Mouse (Mus musculus) embryonic facial prominence, embryonic 15.5 days (tissue): ENCODE measurements around the gene Emid1. TPM values are rescaled to one million over a fixed set of nuclear protein-coding genes. Genes with fewer than 3 reads are reported as not detected.

Source experiments
- ATAC-seq: fragments of 200-750 bp; cut with Nextera tagmentation; 2 replicates; pipeline ENCODE4 v1.8.0; 2017; ENCODE audit warnings: low read depth, moderate TSS enrichment; ENCODE audit not compliant: insufficient number of reproducible peaks, low FRiP score, low TSS enrichment
- H3K27ac ChIP-seq: fragments of 300-500 bp; sonication (generic); replicated peaks from 2 replicates; pipeline ENCODE4 v1.5.1; 2015; ENCODE audit warnings: mild to moderate bottlenecking, inconsistent platforms
- H3K27me3 ChIP-seq: fragments of 300-500 bp; sonication (generic); 2 replicates; pipeline ENCODE4 v1.6.1; 2015; ENCODE audit warnings: inconsistent platforms
- H3K36me3 ChIP-seq: fragments of 300-500 bp; sonication (generic); 2 replicates; pipeline ENCODE4 v1.6.1; 2015; ENCODE audit warnings: mild to moderate bottlenecking, inconsistent platforms
- H3K4me1 ChIP-seq: fragments of 300-500 bp; sonication (generic); 2 replicates; pipeline ENCODE4 v1.6.1; 2015; ENCODE audit warnings: inconsistent platforms
- H3K4me2 ChIP-seq: fragments of 300-500 bp; sonication (generic); replicated peaks from 2 replicates; pipeline ENCODE4 v1.6.1; 2015; ENCODE audit warnings: mild to moderate bottlenecking, inconsistent platforms
- H3K4me3 ChIP-seq: fragments of 300-500 bp; sonication (generic); replicated peaks from 2 replicates; pipeline ENCODE4 v1.5.1; 2015; ENCODE audit warnings: mild to moderate bottlenecking, inconsistent platforms
- H3K9ac ChIP-seq: fragments of 300-500 bp; sonication (generic); 2 replicates; pipeline ENCODE4 v1.6.1; 2015; ENCODE audit warnings: inconsistent platforms
- H3K9me3 ChIP-seq: fragments of 300-500 bp; sonication (generic); replicated peaks from 2 replicates; pipeline ENCODE4 v1.6.1; 2016; ENCODE audit warnings: inconsistent platforms
- WGBS: fragments of 180-500 bp; shearing (Covaris S2); methylation state at CpG from one replicate; pipeline ENCODE4 v1.1.7; 2015; 5-methylcytosine and 5-hydroxymethylcytosine counted together
- polyA plus RNA-seq: library from polyadenylated mRNA; unstranded; fragments of >200 nt; fragmentation: Nextera tagmentation; extraction: Ambion mirVana; gene quantifications from 2 replicates; pipeline ENCODE4 v1.2.1, GENCODE M21; 2015

Emid1 gene
- polyA plus RNA-seq, 1 experiment from 2014 or later: 64.0 TPM

GRCm38 (mm10) chr11:5182870-5183269 is 30.8 kb upstream of the Emid1 start:
- no peaks in the 10 kb centered on the region for H3K27me3 ChIP-seq
- no peak overlapping the region for H3K27ac ChIP-seq
- H3K36me3 ChIP-seq: no peaks in the 10 kb centered on the region
- no peak overlapping the region for H3K4me3 ChIP-seq
- no peaks in the 10 kb centered on the region for H3K9me3 ChIP-seq
- WGBS: 66% methylated on average over 4 of the region's 4 CpGs
- peaks cover 45% of the 10 kb centered on the region for H3K4me1 ChIP-seq
- no peak for ATAC-seq
- H3K4me2 ChIP-seq: no peak overlapping the region
- no peak overlapping the region for H3K9ac ChIP-seq

- Histone ChIP-seq H3K4me2 (no peak overlapping the region), H3K4me1 (peaks cover 45% of the 10 kb centered on the region), H3K4me3 (no peak overlapping the region), H3K27ac (0 out of 2 replicates have a peak overlapping the region, but pooled peaks have one; percentile 8), H3K9ac (no peak overlapping the region), H3K27me3 (no peaks in the 10 kb centered on the region), H3K36me3 (no peaks in the 10 kb centered on the region), H3K9me3 (no peaks in the 10 kb centered on the region)
- no peak for ATAC-seq
- WGBS: 16% methylated on average over 13 of the region's 13 CpGs
These were observed 29.9 kb upstream of the Emid1 start for GRCm38 (mm10) chr11:5181850-5182404.

DNA sequence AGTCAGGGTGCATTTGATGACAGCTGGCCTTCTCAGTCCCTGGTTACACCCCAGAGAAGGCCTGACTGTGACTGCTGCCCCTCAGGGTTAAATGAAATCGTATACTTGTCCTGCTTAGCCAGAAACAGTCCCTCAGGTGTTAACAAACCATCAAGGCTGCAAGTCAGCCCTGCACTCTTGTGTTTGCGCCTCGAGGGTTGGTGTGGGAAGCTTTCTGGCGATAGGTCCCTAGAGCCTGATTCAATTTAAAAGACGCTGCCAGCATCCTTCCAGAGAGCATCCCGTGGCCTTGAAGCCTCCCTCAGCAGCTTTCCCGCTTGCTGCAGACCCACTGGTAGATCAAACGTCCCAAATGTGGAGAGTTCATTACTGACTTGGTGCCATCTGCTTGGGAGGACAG is 27.3 kb upstream of the Emid1 start:
- peaks cover 30% of the 10 kb centered on the region for H3K4me1 ChIP-seq
- WGBS: 28% methylated on average over 8 of the region's 8 CpGs
- no peak overlapping the region for H3K9ac ChIP-seq
- no peaks in the 10 kb centered on the region for H3K9me3 ChIP-seq
- no peak overlapping the region for H3K4me3 ChIP-seq
- ATAC-seq: no peak
- H3K27me3 ChIP-seq: no peaks in the 10 kb centered on the region
- no peak overlapping the region for H3K4me2 ChIP-seq
- peak overlapping the region; percentile 40; the same call in 1 of the 2 replicates for H3K27ac ChIP-seq
- no peaks in the 10 kb centered on the region for H3K36me3 ChIP-seq

DNA sequence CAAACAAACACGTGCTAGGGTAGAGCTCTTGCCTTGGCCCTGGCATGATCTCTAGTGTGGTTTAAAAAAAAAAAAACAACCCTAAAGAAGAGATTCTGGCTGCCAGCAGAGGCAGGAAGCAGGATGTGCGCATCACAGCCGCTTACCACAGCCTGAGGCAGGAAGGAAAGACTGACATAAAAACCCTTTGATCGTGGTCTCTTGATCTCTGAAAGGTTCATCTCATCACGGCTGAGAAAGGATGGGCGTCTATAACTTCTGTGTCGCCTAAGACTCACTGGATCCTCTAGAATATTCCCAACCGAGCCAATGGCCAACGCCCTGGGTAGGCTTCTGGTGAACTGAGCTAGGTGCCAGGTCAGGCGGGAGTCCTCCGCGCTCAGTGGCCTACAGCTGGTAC is 25.1 kb upstream of the Emid1 start:
- ATAC-seq: no peak

DNA sequence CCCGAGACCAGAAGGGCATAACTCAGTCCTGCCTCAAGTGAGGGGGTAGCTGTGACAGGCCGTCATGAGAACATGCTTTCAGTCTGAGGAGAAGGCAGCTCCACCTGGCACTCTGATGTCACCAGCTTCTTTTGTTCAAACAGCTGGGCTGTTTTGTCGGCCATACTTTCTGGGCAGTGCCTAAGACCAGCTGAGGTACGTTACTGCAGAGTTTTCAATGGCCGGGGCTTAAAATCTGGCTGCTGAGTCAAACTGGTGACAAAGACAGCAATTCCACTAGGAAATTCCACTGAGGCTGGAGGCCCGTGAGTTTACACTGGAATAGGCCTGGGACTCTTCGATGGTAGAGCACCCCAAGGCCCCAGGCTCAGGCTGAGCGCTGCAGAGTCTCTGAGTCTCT is 24.6 kb upstream of the Emid1 start:
- Histone ChIP-seq H3K27ac (no peak overlapping the region), H3K4me3 (no peak overlapping the region), H3K4me2 (no peak overlapping the region), H3K9ac (no peak overlapping the region), H3K9me3 (no peaks in the 10 kb centered on the region), H3K27me3 (no peaks in the 10 kb centered on the region), H3K36me3 (no peaks in the 10 kb centered on the region), H3K4me1 (peaks cover 31% of the 10 kb centered on the region)
- WGBS: 61% methylated on average over 8 of the region's 8 CpGs
- no peak for ATAC-seq

More for the DNA sequence above, 25.1 kb upstream of the Emid1 start:
- H3K4me3 ChIP-seq: no peak overlapping the region
- no peak overlapping the region for H3K9ac ChIP-seq
- H3K4me1 ChIP-seq: peaks cover 29% of the 10 kb centered on the region
- H3K27ac ChIP-seq: no peak overlapping the region
- no peaks in the 10 kb centered on the region for H3K27me3 ChIP-seq
- H3K9me3 ChIP-seq: no peaks in the 10 kb centered on the region
- H3K36me3 ChIP-seq: no peaks in the 10 kb centered on the region
- 47% methylated on average over 12 of the region's 12 CpGs for WGBS
- no peak overlapping the region for H3K4me2 ChIP-seq

GRCm38 (mm10) chr11:5175866-5176265 is 23.8 kb upstream of the Emid1 start:
- Histone ChIP-seq H3K27me3 (no peaks in the 10 kb centered on the region), H3K4me3 (no peak overlapping the region), H3K27ac (no peak overlapping the region), H3K9me3 (no peaks in the 10 kb centered on the region), H3K4me1 (peaks cover 31% of the 10 kb centered on the region), H3K9ac (no peak overlapping the region), H3K36me3 (no peaks in the 10 kb centered on the region), H3K4me2 (no peak overlapping the region)
- WGBS: 88% methylated on average over 2 of the region's 2 CpGs
- no peak for ATAC-seq

- H3K4me3 ChIP-seq: no peak overlapping the region
- H3K27ac ChIP-seq: no peak overlapping the region
- no peaks in the 10 kb centered on the region for H3K27me3 ChIP-seq
- H3K4me2 ChIP-seq: no peak overlapping the region
- 87% methylated on average over 7 of the region's 7 CpGs for WGBS
- no peak for ATAC-seq
- no peaks in the 10 kb centered on the region for H3K36me3 ChIP-seq
- no peak overlapping the region for H3K9ac ChIP-seq
- peaks cover 29% of the 10 kb centered on the region for H3K4me1 ChIP-seq
- H3K9me3 ChIP-seq: no peaks in the 10 kb centered on the region
These were observed 23.1 kb upstream of the Emid1 start for GRCm38 (mm10) chr11:5175141-5175540.

DNA sequence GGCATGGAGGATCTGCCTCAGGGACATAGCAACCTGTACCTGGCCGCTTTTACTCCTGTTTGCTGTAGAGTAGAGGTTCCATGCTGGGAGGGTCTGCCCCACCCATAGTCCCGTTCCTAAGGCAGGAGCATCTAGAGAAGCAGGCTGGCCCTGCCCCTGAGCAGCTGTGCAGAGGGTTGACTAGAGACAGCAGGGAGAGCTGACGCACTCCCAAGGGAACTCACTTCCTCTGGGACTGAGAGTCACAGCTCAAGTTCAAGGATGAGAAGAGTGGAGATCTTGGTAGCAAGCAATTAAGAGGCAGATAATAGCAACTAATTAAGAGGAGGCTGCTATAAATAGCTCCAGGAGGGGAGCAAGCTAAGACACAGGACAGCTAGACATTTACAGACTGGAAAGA is 20.8 kb upstream of the Emid1 start:
- Histone ChIP-seq H3K4me1 (peaks cover 13% of the 10 kb centered on the region), H3K4me2 (no peak overlapping the region), H3K9ac (no peak overlapping the region), H3K27me3 (no peaks in the 10 kb centered on the region), H3K9me3 (no peaks in the 10 kb centered on the region), H3K27ac (no peak overlapping the region), H3K36me3 (no peaks in the 10 kb centered on the region), H3K4me3 (no peak overlapping the region)
- WGBS: 33% methylated on average over 3 of the region's 3 CpGs
- ATAC-seq: peak; percentile 63

- ATAC-seq: no peak
- no peak overlapping the region for H3K4me2 ChIP-seq
- 66% methylated on average over 9 of the region's 9 CpGs for WGBS
- no peaks in the 10 kb centered on the region for H3K9me3 ChIP-seq
- no peak overlapping the region for H3K4me3 ChIP-seq
- H3K27ac ChIP-seq: peak overlapping the region; percentile 91; the same call in 1 of the 2 replicates
- H3K4me1 ChIP-seq: peaks cover 53% of the 10 kb centered on the region
- no peak overlapping the region for H3K9ac ChIP-seq
- H3K27me3 ChIP-seq: no peaks in the 10 kb centered on the region
- no peaks in the 10 kb centered on the region for H3K36me3 ChIP-seq
These were observed 15.3 kb upstream of the Emid1 start for GRCm38 (mm10) chr11:5167311-5167710.

GRCm38 (mm10) chr11:5165471-5165916 is 13.4 kb upstream of the Emid1 start:
- Histone ChIP-seq H3K27ac (peak overlapping the region; percentile 91), H3K27me3 (no peaks in the 10 kb centered on the region), H3K4me2 (no peak overlapping the region), H3K9ac (0 out of 2 replicates have a peak overlapping the region, but pooled peaks have one; percentile 2), H3K4me1 (peaks cover 51% of the 10 kb centered on the region), H3K4me3 (no peak overlapping the region), H3K36me3 (no peaks in the 10 kb centered on the region), H3K9me3 (no peaks in the 10 kb centered on the region)
- peak; percentile 74; the same call in 1 of the 2 replicates for ATAC-seq
- WGBS: 11% methylated on average over 8 of the region's 8 CpGs

GRCm38 (mm10) chr11:5164310-5164709 is 12.3 kb upstream of the Emid1 start:
- WGBS: 35% methylated on average over 8 of the region's 8 CpGs

GRCm38 (mm10) chr11:5163421-5163820 is 11.4 kb upstream of the Emid1 start:
- H3K4me3 ChIP-seq: no peak overlapping the region
- H3K4me1 ChIP-seq: peaks cover 51% of the 10 kb centered on the region
- no peak overlapping the region for H3K9ac ChIP-seq
- H3K27me3 ChIP-seq: no peaks in the 10 kb centered on the region
- 70% methylated on average over 8 of the region's 8 CpGs for WGBS
- no peak overlapping the region for H3K4me2 ChIP-seq
- H3K36me3 ChIP-seq: no peaks in the 10 kb centered on the region
- no peaks in the 10 kb centered on the region for H3K9me3 ChIP-seq
- no peak for ATAC-seq
- 0 out of 2 replicates have a peak overlapping the region, but pooled peaks have one; percentile 9 for H3K27ac ChIP-seq

More at GRCm38 (mm10) chr11:5164310-5164709, 12.3 kb upstream of the Emid1 start:
- no peak overlapping the region for H3K4me2 ChIP-seq
- no peaks in the 10 kb centered on the region for H3K9me3 ChIP-seq
- no peak overlapping the region for H3K4me3 ChIP-seq
- H3K9ac ChIP-seq: no peak overlapping the region
- H3K27me3 ChIP-seq: no peaks in the 10 kb centered on the region
- no peak for ATAC-seq
- peaks cover 51% of the 10 kb centered on the region for H3K4me1 ChIP-seq
- H3K27ac ChIP-seq: peak overlapping the region; percentile 91
- no peaks in the 10 kb centered on the region for H3K36me3 ChIP-seq
